Mouse (Mus musculus): ENCODE data around the gene Anapc5. TPM values are rescaled to one million over a fixed set of nuclear protein-coding genes. Genes with fewer than 3 reads are reported as not detected.

The Anapc5 gene
- polyA plus RNA-seq, 1 experiment from 2014 or later: 529 TPM

Other genes with a start within 250 kb of the Anapc5 start
- 41.2 and 44.7 TPM in 2 replicates for gene Ift81, start 206.8 kb downstream of the Anapc5 start, polyA plus RNA-seq (2014; fragmentation: Nextera tagmentation; extraction: Ambion mirVana)
- gene P2rx7, start 177.4 kb downstream of the Anapc5 start, polyA plus RNA-seq (2014; fragmentation: Nextera tagmentation; extraction: Ambion mirVana): 1.6 and 2.4 TPM in 2 replicates
- 8.1 and 8.7 TPM in 2 replicates for gene P2rx4, start 113.8 kb downstream of the Anapc5 start, polyA plus RNA-seq (2014; fragmentation: Nextera tagmentation; extraction: Ambion mirVana)
- 26.3 and 27.0 TPM in 2 replicates for gene Camkk2, start 41.9 kb downstream of the Anapc5 start, polyA plus RNA-seq (2014; fragmentation: Nextera tagmentation; extraction: Ambion mirVana)
- gene Rnf34, start 28.7 kb upstream of the Anapc5 start, polyA plus RNA-seq (2014; fragmentation: Nextera tagmentation; extraction: Ambion mirVana): 58.1 and 58.4 TPM in 2 replicates
- gene Kdm2b, start 168.5 kb upstream of the Anapc5 start, polyA plus RNA-seq (2014; fragmentation: Nextera tagmentation; extraction: Ambion mirVana): 70.3 and 74.1 TPM in 2 replicates
- 8.5 and 8.7 TPM in 2 replicates for gene Orai1, start 193.7 kb upstream of the Anapc5 start, polyA plus RNA-seq (2014; fragmentation: Nextera tagmentation; extraction: Ambion mirVana)
- not detected in 2 replicates for gene Morn3, start 225.7 kb upstream of the Anapc5 start, polyA plus RNA-seq (2014; fragmentation: Nextera tagmentation; extraction: Ambion mirVana)
- gene Tmem120b, start 247.1 kb upstream of the Anapc5 start, polyA plus RNA-seq (2014; fragmentation: Nextera tagmentation; extraction: Ambion mirVana): 9.0 and 9.9 TPM in 2 replicates